Mouse (Mus musculus) CD4-positive naive resting alpha-beta T cell, adult 76 days (primary cell): Measurements from ENCODE around the gene Obox2. TPM values are rescaled to one million over a fixed set of nuclear protein-coding genes. Genes with fewer than 3 reads are reported as not detected.

Experiments
- total RNA-seq: library from RNA; stranded (reverse); gene quantifications from one replicate; pipeline ENCODE4 v1.2.4, GENCODE M21; 2023

Gene Obox2
- not detected for total RNA-seq

GRCm38 (mm10) chr7:15388421-15388998 lies at the start of gene Obox2, which contains the start of gene Obox1:
Obox2 (plus strand) TSS chr7:15388721.
Obox1 (plus strand) TSS chr7:15388948.

Other genes with a start within 250 kb of the Obox2 start
- gene Obox1, start 227 bp downstream of the Obox2 start, total RNA-seq: not detected